Mouse (Mus musculus) heart, embryonic 16.5 days (tissue): ENCODE measurements around the gene Moxd1. TPM values are rescaled to one million over a fixed set of nuclear protein-coding genes. Genes with fewer than 3 reads are reported as not detected.
"Not testable (repeated sequence)": the region's sequence is repeated elsewhere in the genome, so short reads cannot be mapped to it uniquely, and the experiment has no call there.

ENCODE experiments used
- ATAC-seq: fragments of 200-750 bp; cut with Nextera tagmentation; replicated peaks from 2 replicates; pipeline ENCODE4 v1.8.0; 2017; ENCODE audit warnings: moderate number of reproducible peaks; ENCODE audit not compliant: insufficient read depth, low FRiP score; ENCODE audit errors: extremely low read depth
- H3K27ac ChIP-seq: fragments of 300-500 bp; sonication (generic); 2 replicates; pipeline ENCODE4 v1.5.1; 2014; ENCODE audit warnings: mild to moderate bottlenecking, low read length, control low read depth, moderate library complexity
- H3K27me3 ChIP-seq: fragments of 300-500 bp; sonication (generic); 2 replicates; pipeline ENCODE4 v1.6.1; 2014; ENCODE audit warnings: low read length, mixed read lengths; ENCODE audit not compliant: control insufficient read depth, insufficient read depth
- H3K36me3 ChIP-seq: fragments of 300-500 bp; sonication (generic); 2 replicates; pipeline ENCODE4 v1.6.1; 2014; ENCODE audit not compliant: control insufficient read depth, insufficient read depth
- H3K4me1 ChIP-seq: fragments of 300-500 bp; sonication (generic); 2 replicates; pipeline ENCODE4 v1.6.1; 2014; ENCODE audit warnings: low read length, mixed read lengths; ENCODE audit not compliant: control insufficient read depth, insufficient read depth
- H3K4me2 ChIP-seq: fragments of 300-500 bp; sonication (generic); 2 replicates; pipeline ENCODE4 v1.6.1; 2014; ENCODE audit warnings: low read depth, mild to moderate bottlenecking, control low read depth, low read length
- H3K4me3 ChIP-seq: fragments of 300-500 bp; sonication (generic); 2 replicates; pipeline ENCODE4 v1.5.1; 2014; ENCODE audit warnings: mild to moderate bottlenecking, control low read depth, low read length
- H3K9ac ChIP-seq: fragments of 300-500 bp; sonication (generic); 2 replicates; pipeline ENCODE4 v1.6.1; 2014; ENCODE audit warnings: low read length, control low read depth
- H3K9me3 ChIP-seq: fragments of 300-500 bp; sonication (generic); replicated peaks from 2 replicates; pipeline ENCODE4 v1.6.1; 2016; ENCODE audit warnings: low read length; ENCODE audit not compliant: control insufficient read depth
- WGBS: fragments of 180-500 bp; shearing (Covaris S2); extraction: QIAGEN DNeasy Blood & Tissue Kit; methylation state at CpG from one replicate; pipeline ENCODE4 v1.1.7; 2014; 5-methylcytosine and 5-hydroxymethylcytosine counted together
- polyA plus RNA-seq: library from polyadenylated mRNA; unstranded; fragments of >200 nt; fragmentation: Nextera tagmentation; extraction: Ambion mirVana; gene quantifications from 2 replicates; pipeline ENCODE4 v1.2.1, GENCODE M21; 2015

Gene Moxd1
- polyA plus RNA-seq, 1 experiment from 2014 or later: 9.2 TPM

- H3K4me3 ChIP-seq: no peak overlapping the region
- no peaks in the 10 kb centered on the region for H3K36me3 ChIP-seq
- H3K27ac ChIP-seq: no peak overlapping the region
- no peak for ATAC-seq
- 0% methylated on average over 1 of the region's 1 CpGs for WGBS
- no peak overlapping the region for H3K9ac ChIP-seq
- no peaks in the 10 kb centered on the region for H3K27me3 ChIP-seq
- no peak overlapping the region for H3K4me2 ChIP-seq
- H3K4me1 ChIP-seq: no peaks in the 10 kb centered on the region
- no peaks in the 10 kb centered on the region; the same call in 1 of the 2 replicates for H3K9me3 ChIP-seq
These were observed 74.5 kb downstream of the Moxd1 start for GRCm38 (mm10) chr10:24297792-24298191.

- no peak for ATAC-seq
- H3K27ac ChIP-seq: no peak overlapping the region
- no peak overlapping the region for H3K4me3 ChIP-seq
- no peak overlapping the region for H3K9ac ChIP-seq
- no peaks in the 10 kb centered on the region for H3K4me1 ChIP-seq
- no peaks in the 10 kb centered on the region for H3K36me3 ChIP-seq
- 44% methylated on average over 2 of the region's 2 CpGs for WGBS
- no peak overlapping the region for H3K4me2 ChIP-seq
- H3K9me3 ChIP-seq: no peaks in the 10 kb centered on the region; the same call in 1 of the 2 replicates
- no peaks in the 10 kb centered on the region for H3K27me3 ChIP-seq
These were observed 75.2 kb downstream of the Moxd1 start for GRCm38 (mm10) chr10:24298260-24299244.

GRCm38 (mm10) chr10:24312191-24312611, 88.9 kb downstream of the Moxd1 start:
- Histone ChIP-seq H3K9ac (no peak overlapping the region), H3K36me3 (no peaks in the 10 kb centered on the region), H3K9me3 (no peaks in the 10 kb centered on the region), H3K4me2 (peak overlapping the region; percentile 55), H3K4me3 (peak overlapping the region; percentile 29; the same call in 1 of the 2 replicates), H3K4me1 (no peaks in the 10 kb centered on the region), H3K27ac (no peak overlapping the region), H3K27me3 (no peaks in the 10 kb centered on the region)
- ATAC-seq: no peak
- under 1% methylated on average over 9 of the region's 9 CpGs for WGBS

GRCm38 (mm10) chr10:24317126-24317836, 94.0 kb downstream of the Moxd1 start:
- no peaks in the 10 kb centered on the region for H3K27me3 ChIP-seq
- 55% methylated on average over 19 of the region's 19 CpGs for WGBS
- no peak overlapping the region for H3K9ac ChIP-seq
- no peaks in the 10 kb centered on the region for H3K9me3 ChIP-seq
- H3K4me1 ChIP-seq: no peaks in the 10 kb centered on the region
- H3K4me3 ChIP-seq: no peak overlapping the region
- no peak for ATAC-seq
- H3K4me2 ChIP-seq: no peak overlapping the region
- no peaks in the 10 kb centered on the region for H3K36me3 ChIP-seq
- H3K27ac ChIP-seq: no peak overlapping the region

GRCm38 (mm10) chr10:24320326-24320725, 97.0 kb downstream of the Moxd1 start:
- no peaks in the 10 kb centered on the region for H3K36me3 ChIP-seq

GRCm38 (mm10) chr10:24323066-24323465, 99.7 kb downstream of the Moxd1 start:
- no peak overlapping the region for H3K4me3 ChIP-seq
- H3K9ac ChIP-seq: no peak overlapping the region
- WGBS: 85% methylated on average over 4 of the region's 4 CpGs
- no peak overlapping the region for H3K4me2 ChIP-seq
- no peak for ATAC-seq
- no peaks in the 10 kb centered on the region for H3K9me3 ChIP-seq
- H3K27ac ChIP-seq: no peak overlapping the region
- H3K27me3 ChIP-seq: no peaks in the 10 kb centered on the region
- H3K36me3 ChIP-seq: no peaks in the 10 kb centered on the region
- no peaks in the 10 kb centered on the region for H3K4me1 ChIP-seq

More at GRCm38 (mm10) chr10:24320326-24320725, 97.0 kb downstream of the Moxd1 start:
- Histone ChIP-seq H3K4me3 (no peak overlapping the region), H3K9me3 (no peaks in the 10 kb centered on the region), H3K4me2 (no peak overlapping the region), H3K27me3 (no peaks in the 10 kb centered on the region), H3K9ac (no peak overlapping the region), H3K4me1 (no peaks in the 10 kb centered on the region), H3K27ac (no peak overlapping the region)
- ATAC-seq: no peak
- WGBS: 76% methylated on average over 3 of the region's 3 CpGs

- not testable (repeated sequence) for H3K27ac ChIP-seq, H3K4me3 ChIP-seq, ATAC-seq, H3K9me3 ChIP-seq, H3K36me3 ChIP-seq, H3K4me2 ChIP-seq, H3K4me1 ChIP-seq, H3K27me3 ChIP-seq, H3K9ac ChIP-seq
- 66% methylated on average over 8 of the region's 8 CpGs for WGBS
These were observed 103.9 kb downstream of the Moxd1 start for GRCm38 (mm10) chr10:24327265-24327664.

- no peak overlapping the region for H3K27ac ChIP-seq
- H3K4me3 ChIP-seq: no peak overlapping the region
- 54% methylated on average over 3 of the region's 3 CpGs for WGBS
- H3K27me3 ChIP-seq: no peaks in the 10 kb centered on the region
- ATAC-seq: no peak
- no peaks in the 10 kb centered on the region for H3K4me1 ChIP-seq
- no peaks in the 10 kb centered on the region for H3K36me3 ChIP-seq
- no peak overlapping the region for H3K4me2 ChIP-seq
- H3K9me3 ChIP-seq: no peaks in the 10 kb centered on the region; the same call in 1 of the 2 replicates
- no peak overlapping the region for H3K9ac ChIP-seq
These were observed 109.5 kb downstream of the Moxd1 start for GRCm38 (mm10) chr10:24332799-24333198.
